In the genomic region with DNA sequence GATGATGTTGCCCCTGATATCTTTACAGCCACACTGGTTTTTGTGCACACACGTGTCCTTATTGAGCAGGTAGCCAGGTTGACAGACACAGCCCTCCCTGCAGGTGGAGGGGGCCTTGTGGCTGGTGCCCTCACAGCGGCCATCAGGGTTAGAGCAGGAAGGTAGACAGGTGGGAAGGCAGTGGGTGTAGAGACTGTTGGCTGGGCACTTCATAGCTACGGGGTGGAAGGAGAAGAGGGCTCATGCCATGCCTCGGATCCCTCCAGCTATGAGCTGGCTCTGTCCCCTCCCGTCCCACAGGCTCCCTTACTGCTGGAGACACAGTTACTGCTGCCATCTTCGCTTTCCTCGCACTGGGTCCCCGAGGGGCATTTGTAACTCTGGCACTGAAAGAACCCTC, we compare ENCODE assay signal across 33 mouse cellular contexts. TPM values are rescaled to one million over a fixed set of nuclear protein-coding genes. Genes with fewer than 3 reads are reported as not detected.
"Had no signal": no experiment of that assay in that cellular context is flagged by ENCODE, and none has a peak within 500 bp of the region (broad histone marks: within the 10 kb centered on the region; RNA-seq: fewer than 3 reads in every experiment).

No protein-coding gene starts in this region.

- DNase-seq: left cerebral cortex, postnatal 4 days; liver; liver, embryonic 13.5 days; liver, postnatal 0 days; lung, adult 18-20 months; lung, adult 2 months; lung, embryonic 14.5 days; lung, postnatal 10 days; lung, postnatal 14 days; lung, postnatal 36 days; lung, postnatal 4 days; midbrain, embryonic 14.5 days had no signal

- H3K27me3 ChIP-seq: limb, embryonic 13.5 days; liver, embryonic 13.5 days; liver, embryonic 15.5 days; lung, embryonic 15.5 days; midbrain, embryonic 13.5 days; midbrain, embryonic 15.5 days; neural tube, embryonic 12.5 days had no signal

- H3K4me3 ChIP-seq: left cerebral cortex, adult 2 months; limb, embryonic 10.5 days; limb, embryonic 12.5 days; limb, embryonic 13.5 days; limb, embryonic 15.5 days; liver, embryonic 12.5 days; liver, embryonic 13.5 days; liver, embryonic 15.5 days; lung, embryonic 15.5 days; megakaryocyte, embryonic 14.5 days; midbrain, embryonic 10.5 days; midbrain, embryonic 12.5 days; midbrain, embryonic 13.5 days; midbrain, embryonic 15.5 days; myocyte; neural tube, embryonic 12.5 days had no signal

- ATAC-seq: liver, embryonic 12.5 days; liver, postnatal 0 days; lung, postnatal 0 days; midbrain, embryonic 13.5 days; midbrain, embryonic 15.5 days; midbrain, embryonic 16.5 days had no signal

- H3K9ac ChIP-seq: limb, embryonic 12.5 days; limb, embryonic 13.5 days; limb, embryonic 15.5 days; liver, embryonic 12.5 days; liver, embryonic 13.5 days; liver, embryonic 14.5 days; liver, embryonic 15.5 days; liver, postnatal 0 days; lung, embryonic 14.5 days; lung, embryonic 15.5 days; midbrain, embryonic 12.5 days; midbrain, embryonic 13.5 days; midbrain, embryonic 15.5 days; neural tube, embryonic 12.5 days had no signal

- H3K4me2 ChIP-seq: limb, embryonic 12.5 days; limb, embryonic 13.5 days; limb, embryonic 15.5 days; liver, embryonic 11.5 days; liver, embryonic 12.5 days; liver, embryonic 13.5 days; liver, embryonic 15.5 days; lung, embryonic 14.5 days; lung, embryonic 15.5 days; midbrain, embryonic 12.5 days; midbrain, embryonic 13.5 days; midbrain, embryonic 15.5 days; neural tube, embryonic 12.5 days had no signal

- H3K36me3 ChIP-seq: limb, embryonic 10.5 days; limb, embryonic 12.5 days; limb, embryonic 13.5 days; limb, embryonic 15.5 days; liver, embryonic 12.5 days; liver, embryonic 13.5 days; liver, embryonic 15.5 days; lung, embryonic 15.5 days; midbrain, embryonic 10.5 days; midbrain, embryonic 12.5 days; midbrain, embryonic 13.5 days; midbrain, embryonic 15.5 days; neural tube, embryonic 12.5 days had no signal

- H3K27ac ChIP-seq: left cerebral cortex, adult 2 months; limb, embryonic 10.5 days; limb, embryonic 12.5 days; limb, embryonic 13.5 days; limb, embryonic 15.5 days; liver, embryonic 12.5 days; liver, embryonic 13.5 days; liver, embryonic 14.5 days; liver, embryonic 15.5 days; lung, embryonic 15.5 days; macrophage; midbrain, embryonic 10.5 days; midbrain, embryonic 12.5 days; midbrain, embryonic 13.5 days; midbrain, embryonic 15.5 days; neural tube, embryonic 12.5 days had no signal

- H3K4me1 ChIP-seq: limb, embryonic 12.5 days; limb, embryonic 13.5 days; limb, embryonic 15.5 days; liver, embryonic 13.5 days; liver, embryonic 15.5 days; lung, embryonic 15.5 days; midbrain, embryonic 10.5 days; midbrain, embryonic 12.5 days; midbrain, embryonic 13.5 days; midbrain, embryonic 15.5 days; neural tube, embryonic 12.5 days had no signal

- H3K9me3 ChIP-seq: limb, embryonic 10.5 days; limb, embryonic 12.5 days; limb, embryonic 13.5 days; limb, embryonic 15.5 days; liver, embryonic 12.5 days; liver, embryonic 13.5 days; liver, embryonic 15.5 days; lung, embryonic 15.5 days; megakaryocyte, embryonic 14.5 days; midbrain, embryonic 10.5 days; midbrain, embryonic 12.5 days; midbrain, embryonic 13.5 days; midbrain, embryonic 15.5 days; neural tube, embryonic 12.5 days had no signal

RNA-seq across cellular contexts. Expression of a gene that starts 41.7 kb away (rescaled TPM):
- total RNA-seq: megakaryocyte-erythroid progenitor cell, adult 5-6 weeks had no signal
- polyA plus RNA-seq: macrophage had no signal
